Mouse (Mus musculus) intestine, postnatal 0 days (tissue): Measurements from ENCODE around the gene Higd1c. TPM values are rescaled to one million over a fixed set of nuclear protein-coding genes. Genes with fewer than 3 reads are reported as not detected.
A peak's percentile ranks its signal among the peaks of the same experiment; 100 is the strongest.

ENCODE experiments used
- ATAC-seq: fragments of 200-750 bp; cut with Nextera tagmentation; 2 replicates; pipeline ENCODE4 v1.8.0; 2017; ENCODE audit warnings: mild to moderate bottlenecking, moderate TSS enrichment, moderate library complexity
- H3K27ac ChIP-seq: fragments of 300-500 bp; sonication (generic); 2 replicates; pipeline ENCODE4 v1.5.1; 2014; ENCODE audit warnings: mild to moderate bottlenecking, low read depth, low read length, moderate library complexity
- H3K27me3 ChIP-seq: fragments of 300-500 bp; sonication (generic); replicated peaks from 2 replicates; pipeline ENCODE4 v1.6.1; 2014; ENCODE audit warnings: low read length, mixed read lengths; ENCODE audit not compliant: control insufficient read depth, insufficient read depth
- H3K36me3 ChIP-seq: fragments of 300-500 bp; sonication (generic); 2 replicates; pipeline ENCODE4 v1.6.1; 2014; ENCODE audit warnings: mild to moderate bottlenecking, moderate library complexity; ENCODE audit not compliant: control insufficient read depth, insufficient read depth
- H3K4me1 ChIP-seq: fragments of 300-500 bp; sonication (generic); replicated peaks from 2 replicates; pipeline ENCODE4 v1.6.1; 2014; ENCODE audit warnings: antibody characterized with exemption, low read length, mixed read lengths; ENCODE audit not compliant: control insufficient read depth, insufficient read depth
- H3K4me2 ChIP-seq: fragments of 300-500 bp; sonication (generic); replicated peaks from 2 replicates; pipeline ENCODE4 v1.6.1; 2014; ENCODE audit warnings: low read depth, mild to moderate bottlenecking, moderate library complexity
- H3K4me3 ChIP-seq: fragments of 300-500 bp; sonication (generic); 2 replicates; pipeline ENCODE4 v1.5.1; 2014; ENCODE audit warnings: low read depth, low read length
- H3K9ac ChIP-seq: fragments of 300-500 bp; sonication (generic); 2 replicates; pipeline ENCODE4 v1.6.1; 2014; ENCODE audit warnings: mild to moderate bottlenecking, low read depth, low read length
- H3K9me3 ChIP-seq: fragments of 300-500 bp; sonication (generic); 2 replicates; pipeline ENCODE4 v1.6.1; 2016; ENCODE audit warnings: mixed run types; ENCODE audit not compliant: control insufficient read depth
- CTCF ChIP-seq: sonication (generic); IDR thresholded peaks from 2 replicates; pipeline ENCODE4 v1.5.1; 2016; ENCODE audit warnings: low read depth, mild to moderate bottlenecking, control low read depth, antibody characterized with exemption, moderate library complexity
- WGBS: fragments of 180-500 bp; shearing (Covaris S2); extraction: QIAGEN DNeasy Blood & Tissue Kit; methylation state at CpG from one replicate; pipeline ENCODE4 v1.1.7; 2014; 5-methylcytosine and 5-hydroxymethylcytosine counted together
- polyA plus RNA-seq: library from polyadenylated mRNA; unstranded; fragments of >200 nt; fragmentation: Nextera tagmentation; extraction: Ambion mirVana; gene quantifications from 2 replicates; pipeline ENCODE4 v1.2.1, GENCODE M21; 2015

Gene Higd1c
- polyA plus RNA-seq, 1 experiment from 2014 or later = not detected

- H3K4me2 ChIP-seq = no peak overlapping the region
- WGBS = 61% methylated on average over 4 of the region's 4 CpGs
- ATAC-seq = no peak
Observed at GRCm38 (mm10) chr15:100433234-100433633, 68.9 kb downstream of the Higd1c start.

More at GRCm38 (mm10) chr15:100433234-100433633, 68.9 kb downstream of the Higd1c start:
- no peaks in the 10 kb centered on the region for H3K36me3 ChIP-seq
- H3K9ac ChIP-seq = no peak overlapping the region
- H3K4me1 ChIP-seq = peaks cover 3% of the 10 kb centered on the region; the same call in 1 of the 2 replicates
- no peaks in the 10 kb centered on the region for H3K27me3 ChIP-seq
- H3K4me3 ChIP-seq = no peak overlapping the region
- no peak for TF ChIP-seq CTCF
- H3K9me3 ChIP-seq = no peaks in the 10 kb centered on the region
- peak overlapping the region; percentile 35; the same call in 1 of the 2 replicates for H3K27ac ChIP-seq

Other genes starting within 250 kb of the Higd1c start
- 25.3 and 29.0 TPM in 2 replicates for gene Atf1, start 136.7 kb upstream of the Higd1c start, polyA plus RNA-seq
- not detected in 2 replicates for gene Tmprss12, start 83.7 kb upstream of the Higd1c start, polyA plus RNA-seq
- gene Mettl7a1, start 60.4 kb upstream of the Higd1c start, polyA plus RNA-seq = 6.5 and 6.8 TPM in 2 replicates
- gene Mettl7a3, start 29.6 kb upstream of the Higd1c start, polyA plus RNA-seq = not detected in 2 replicates
- 0.13 TPM in 1 of 2 replicates, not detected in the other for gene Methig1, start 11.4 kb upstream of the Higd1c start, polyA plus RNA-seq
- gene Mettl7a2, start 11.3 kb upstream of the Higd1c start, polyA plus RNA-seq = not detected in 2 replicates
- 0.77 and 1.0 TPM in 2 replicates for gene Gm5475, start 57.6 kb downstream of the Higd1c start, polyA plus RNA-seq
- gene Slc11a2, start 60.5 kb downstream of the Higd1c start, polyA plus RNA-seq = 44.7 and 49.0 TPM in 2 replicates
- gene Letmd1, start 104.5 kb downstream of the Higd1c start, polyA plus RNA-seq = 10.6 and 11.5 TPM in 2 replicates
- 3.1 and 3.3 TPM in 2 replicates for gene Csrnp2, start 130.9 kb downstream of the Higd1c start, polyA plus RNA-seq
- 8.0 and 8.5 TPM in 2 replicates for gene Tfcp2, start 187.5 kb downstream of the Higd1c start, polyA plus RNA-seq
- gene Pou6f1, start 235.4 kb downstream of the Higd1c start, polyA plus RNA-seq = 3.0 and 4.3 TPM in 2 replicates